Mouse (Mus musculus): ENCODE results near the gene Rbm33.

Gene Rbm33

DNA sequence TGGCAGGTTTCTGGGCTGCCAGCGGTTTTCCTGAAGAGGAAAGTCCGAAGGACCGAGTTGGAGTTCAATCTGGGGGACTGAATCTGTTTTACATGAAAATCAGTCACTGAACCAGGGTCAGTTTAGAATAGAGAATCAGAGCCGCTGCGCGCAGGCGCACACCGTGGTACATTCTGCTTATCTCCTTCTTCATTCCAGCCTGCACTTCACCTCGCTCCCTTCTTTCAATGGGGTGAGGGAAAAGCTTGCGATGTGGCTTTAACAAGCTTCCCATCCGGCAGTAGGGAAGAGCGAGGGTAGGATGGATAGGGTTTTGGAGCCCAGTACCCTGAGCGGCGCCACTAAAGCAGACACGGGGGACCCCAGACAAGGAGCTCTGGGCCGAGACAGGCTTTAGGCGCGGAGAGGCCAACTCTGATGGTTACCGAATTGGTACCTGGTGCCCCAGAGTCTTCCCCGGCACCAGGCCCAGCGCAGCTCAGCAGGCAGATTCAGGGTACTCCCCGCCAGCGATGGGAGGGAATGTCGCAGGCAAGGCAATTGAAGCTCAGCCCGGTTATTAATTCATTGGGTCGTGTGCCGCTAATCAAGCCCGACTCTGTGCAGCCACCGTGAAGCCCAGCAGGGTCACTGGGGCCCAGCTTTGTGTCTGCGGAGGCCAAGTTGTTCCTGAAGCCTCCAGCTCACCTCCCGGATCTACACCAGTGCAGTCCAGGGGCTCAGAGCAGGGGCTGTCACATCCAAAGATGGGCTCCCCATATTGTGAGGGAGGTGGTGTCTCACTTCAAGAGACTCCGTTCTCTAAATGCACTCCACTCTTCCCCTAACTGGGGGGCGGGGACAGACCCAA, 146.0 kb downstream of the Rbm33 start:
- no peak for DNase-seq (ENCODE audit: low read depth)

- DNase-seq (ENCODE audit: low read depth), result no peak
Observed at GRCm38 (mm10) chr5:28463656-28464055, 146.7 kb downstream of the Rbm33 start.

DNA sequence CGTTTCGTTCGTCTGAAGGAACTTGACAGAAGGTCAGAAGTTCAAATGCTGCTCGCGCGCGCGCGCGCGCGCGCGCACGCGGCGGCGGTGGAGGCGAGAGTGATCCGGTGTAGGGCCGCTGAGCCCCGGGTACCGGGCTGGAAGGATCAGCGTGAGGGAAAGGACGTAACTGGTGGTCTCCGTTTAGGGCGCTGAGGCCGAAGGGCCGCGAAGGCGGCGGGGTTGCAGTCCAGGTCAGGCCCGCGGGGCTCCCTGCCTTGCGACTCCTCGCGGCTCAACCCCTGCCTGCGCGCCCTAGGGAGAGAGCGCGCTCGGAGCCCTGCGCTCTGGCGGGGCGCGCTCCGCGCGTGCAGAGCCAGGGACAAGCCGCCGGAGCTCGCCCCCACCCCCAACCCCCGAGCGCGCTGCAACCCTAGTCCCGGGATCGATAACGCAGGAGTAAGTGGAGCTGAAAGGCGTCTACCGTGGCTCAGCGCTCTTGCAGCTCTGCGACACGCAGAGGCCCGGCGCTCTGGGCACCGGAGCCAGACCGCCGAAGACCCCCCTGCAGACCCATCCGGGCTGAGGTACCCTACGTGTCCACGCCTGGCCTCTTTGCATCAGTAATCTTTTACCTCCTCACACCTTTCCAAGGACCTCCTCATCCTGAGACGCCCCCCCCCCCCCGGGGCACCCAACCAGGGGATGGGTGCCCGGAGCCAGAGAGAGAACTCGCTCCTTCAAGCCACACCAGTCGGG, 147.6 kb downstream of the Rbm33 start:
- DNase-seq (ENCODE audit: low read depth), result no peak

- no peak for DNase-seq (ENCODE audit: low read depth)
Observed at GRCm38 (mm10) chr5:28465099-28465406, 148.1 kb downstream of the Rbm33 start.

DNA sequence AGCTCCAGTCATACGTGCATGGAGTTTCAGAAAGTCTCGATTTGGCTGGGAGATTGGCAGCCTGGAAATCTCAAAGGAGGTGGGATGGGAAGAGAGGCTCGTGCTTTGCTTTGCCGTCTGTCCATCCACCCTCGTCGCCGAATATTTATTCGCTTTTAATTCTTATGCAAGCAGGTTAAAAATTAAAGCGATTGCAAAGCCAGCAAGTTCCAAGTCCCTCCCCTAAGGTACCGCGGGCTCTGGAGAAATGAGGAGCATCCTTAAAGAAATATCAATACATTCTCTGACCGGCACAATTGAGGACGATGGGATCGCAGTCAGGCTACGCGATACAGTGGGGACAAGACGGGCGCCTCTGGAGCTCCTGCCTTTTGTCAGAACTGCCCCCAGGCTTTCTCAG, 148.6 kb downstream of the Rbm33 start:
- DNase-seq (ENCODE audit: low read depth), result no peak

DNA sequence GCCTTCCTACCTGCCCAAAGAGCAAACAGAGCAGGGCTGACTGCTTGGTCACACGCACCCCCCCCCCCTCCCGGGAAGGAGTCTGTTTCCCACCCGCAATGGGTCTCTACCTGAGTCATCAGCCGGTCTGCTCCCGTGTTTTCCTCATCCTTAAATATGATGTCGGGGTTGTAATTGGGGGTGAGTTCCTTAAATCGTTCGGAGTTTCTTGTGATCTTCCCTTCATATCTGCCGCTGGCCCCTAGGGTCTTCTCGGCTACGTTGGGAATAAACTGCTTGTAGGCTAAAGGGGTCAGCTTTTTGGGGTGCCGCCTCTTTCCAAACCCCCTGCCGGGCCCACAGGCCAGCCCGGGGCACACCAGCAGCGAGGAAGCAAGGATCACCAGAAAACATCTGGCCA, 149.4 kb downstream of the Rbm33 start:
- no peak for DNase-seq (ENCODE audit: low read depth)

DNA sequence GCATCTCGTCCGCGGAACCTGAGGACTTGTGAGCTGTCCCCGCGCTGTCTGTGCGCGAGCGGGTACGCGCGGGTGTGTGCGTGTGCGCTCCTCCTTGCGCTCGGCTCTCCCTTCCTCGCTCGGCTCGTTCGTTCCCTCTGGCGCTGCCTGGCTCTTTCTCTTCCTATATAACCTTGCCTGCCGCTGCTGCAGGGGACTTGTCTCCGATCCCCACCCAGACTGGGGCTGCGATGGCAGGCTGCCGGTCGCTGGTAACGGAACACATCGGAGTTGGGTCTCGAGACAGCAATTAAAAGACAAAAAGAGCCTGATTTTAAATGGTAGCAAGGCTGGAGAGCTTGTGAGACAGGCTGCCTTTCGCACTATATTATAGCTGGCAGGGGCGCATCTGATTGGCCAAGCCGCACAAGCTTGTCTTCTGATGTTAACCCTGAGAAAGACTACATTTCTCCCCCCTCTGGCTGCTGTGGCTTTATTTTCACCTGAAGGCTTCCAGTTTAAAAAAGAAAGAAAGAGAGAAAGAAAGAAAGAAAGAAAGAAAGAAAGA, 149.9 kb downstream of the Rbm33 start, which contains the start of gene Shh:
Gene Shh (minus strand): TSS at position 497 of the 547 bp plus-strand sequence.
- DNase-seq (ENCODE audit: low read depth), result no peak

All from NIH3T3 (cell line).